Mouse (Mus musculus): ENCODE measurements around the gene Poc1a.

- TF ChIP-seq POLR2A (IDR thresholded peaks at IDR 0.05; ENCODE audit: low read depth, low read length) (no peak), CTCF (conservative IDR thresholded peaks at IDR 0.05; ENCODE audit: insufficient read depth, insufficient read length, low read depth, low read length) (no peak)
Measured at GRCm38 (mm10) chr9:106232956-106233355, 47.9 kb upstream of the Poc1a start.
